Mouse (Mus musculus) embryonic facial prominence, embryonic 13.5 days (tissue): ENCODE data around the gene Hoxa1. TPM values are rescaled to one million over a fixed set of nuclear protein-coding genes. Genes with fewer than 3 reads are reported as not detected.

Source experiments
- ATAC-seq: fragments of 200-750 bp; cut with Nextera tagmentation; 2 replicates; pipeline ENCODE4 v1.8.0; 2017; ENCODE audit warnings: low read depth; ENCODE audit not compliant: insufficient number of reproducible peaks, insufficient read depth, low FRiP score, low TSS enrichment
- H3K27ac ChIP-seq: fragments of 300-500 bp; sonication (generic); 2 replicates; pipeline ENCODE4 v1.5.1; 2015; ENCODE audit warnings: moderate library complexity, mild to moderate bottlenecking, inconsistent platforms
- H3K27me3 ChIP-seq: fragments of 300-500 bp; sonication (generic); 2 replicates; pipeline ENCODE4 v1.6.1; 2015; ENCODE audit warnings: mild to moderate bottlenecking, inconsistent platforms
- H3K36me3 ChIP-seq: fragments of 300-500 bp; sonication (generic); 2 replicates; pipeline ENCODE4 v1.6.1; 2015; ENCODE audit warnings: mild to moderate bottlenecking, inconsistent platforms
- H3K4me1 ChIP-seq: fragments of 300-500 bp; sonication (generic); 2 replicates; pipeline ENCODE4 v1.6.1; 2015; ENCODE audit warnings: inconsistent platforms
- H3K4me2 ChIP-seq: fragments of 300-500 bp; sonication (generic); 2 replicates; pipeline ENCODE4 v1.6.1; 2015; ENCODE audit warnings: moderate library complexity, mild to moderate bottlenecking, inconsistent platforms
- H3K4me3 ChIP-seq: fragments of 300-500 bp; sonication (generic); 2 replicates; pipeline ENCODE4 v1.5.1; 2015; ENCODE audit warnings: mild to moderate bottlenecking, inconsistent platforms
- H3K9ac ChIP-seq: fragments of 300-500 bp; sonication (generic); 2 replicates; pipeline ENCODE4 v1.6.1; 2015; ENCODE audit warnings: mild to moderate bottlenecking, inconsistent platforms
- H3K9me3 ChIP-seq: fragments of 300-500 bp; sonication (generic); 2 replicates; pipeline ENCODE4 v1.6.1; 2016; ENCODE audit warnings: inconsistent platforms
- WGBS: fragments of 180-500 bp; shearing (Covaris S2); methylation state at CpG from one replicate; pipeline ENCODE4 v1.1.7; 2015; ENCODE audit warnings: mixed read lengths; 5-methylcytosine and 5-hydroxymethylcytosine counted together
- polyA plus RNA-seq: library from polyadenylated mRNA; unstranded; fragments of >200 nt; fragmentation: Nextera tagmentation; extraction: Ambion mirVana; gene quantifications from 2 replicates; pipeline ENCODE4 v1.2.1, GENCODE M21; 2015

Gene Hoxa1
- polyA plus RNA-seq, 1 experiment from 2014 or later = 0.21 TPM

GRCm38 (mm10) chr6:52152226-52153193 lies 5.6 kb downstream of the Hoxa1 start:
- H3K9ac ChIP-seq = no peak overlapping the region
- no peaks in the 10 kb centered on the region for H3K36me3 ChIP-seq
- WGBS = 3% methylated on average over 16 of the region's 16 CpGs
- peaks cover 99% of the 10 kb centered on the region for H3K27me3 ChIP-seq
- no peak overlapping the region for H3K4me2 ChIP-seq
- ATAC-seq = no peak
- H3K4me1 ChIP-seq = peaks cover 5% of the 10 kb centered on the region; the same call in 1 of the 2 replicates
- H3K9me3 ChIP-seq = peaks cover 4% of the 10 kb centered on the region; the same call in 1 of the 2 replicates
- no peak overlapping the region for H3K4me3 ChIP-seq
- no peak overlapping the region for H3K27ac ChIP-seq

DNA sequence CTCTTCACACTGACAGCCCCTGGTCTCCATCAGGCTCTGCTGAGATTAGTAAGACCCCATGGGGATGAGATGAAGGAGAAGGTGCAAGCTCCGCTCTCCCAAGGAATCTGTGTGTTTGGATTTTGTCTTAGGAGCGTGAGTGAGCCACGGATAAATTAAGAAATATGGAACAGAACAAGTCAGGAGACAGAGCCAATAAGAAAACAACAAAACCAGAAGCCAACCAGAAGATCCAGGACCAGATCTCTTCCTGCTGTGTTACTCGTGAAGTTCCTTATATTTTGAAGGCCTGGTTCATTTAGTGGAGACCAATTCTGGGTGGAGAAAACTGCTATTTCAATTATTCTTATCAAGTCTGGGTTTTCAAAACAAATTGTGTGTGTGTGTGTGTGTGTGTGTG lies 6.5 kb downstream of the Hoxa1 start:
- peaks cover 99% of the 10 kb centered on the region for H3K27me3 ChIP-seq
- no peak overlapping the region for H3K4me2 ChIP-seq
- no peak for ATAC-seq
- H3K9ac ChIP-seq = no peak overlapping the region
- H3K4me3 ChIP-seq = no peak overlapping the region
- peaks cover 4% of the 10 kb centered on the region; the same call in 1 of the 2 replicates for H3K9me3 ChIP-seq
- H3K36me3 ChIP-seq = no peaks in the 10 kb centered on the region
- H3K4me1 ChIP-seq = peaks cover 5% of the 10 kb centered on the region; the same call in 1 of the 2 replicates
- WGBS = 3% methylated on average over 4 of the region's 4 CpGs
- H3K27ac ChIP-seq = no peak overlapping the region

GRCm38 (mm10) chr6:52150401-52150966 lies 7.6 kb downstream of the Hoxa1 start:
- H3K4me1 ChIP-seq = peaks cover 5% of the 10 kb centered on the region; the same call in 1 of the 2 replicates
- 3% methylated on average over 16 of the region's 16 CpGs for WGBS
- H3K36me3 ChIP-seq = no peaks in the 10 kb centered on the region
- no peak overlapping the region for H3K9ac ChIP-seq
- H3K4me2 ChIP-seq = no peak overlapping the region
- no peak overlapping the region for H3K4me3 ChIP-seq
- peaks cover 94% of the 10 kb centered on the region for H3K27me3 ChIP-seq
- ATAC-seq = no peak
- H3K27ac ChIP-seq = no peak overlapping the region
- H3K9me3 ChIP-seq = peaks cover 4% of the 10 kb centered on the region; the same call in 1 of the 2 replicates

- Histone ChIP-seq H3K27me3 (0 out of 2 replicates have a peak, but pooled peaks cover 8% of the 10 kb centered on the region), H3K9me3 (no peaks in the 10 kb centered on the region), H3K36me3 (no peaks in the 10 kb centered on the region), H3K27ac (no peak overlapping the region), H3K4me2 (no peak overlapping the region), H3K4me1 (no peaks in the 10 kb centered on the region), H3K4me3 (no peak overlapping the region), H3K9ac (no peak overlapping the region)
- 84% methylated on average over 5 of the region's 5 CpGs for WGBS
- no peak for ATAC-seq
Measured at GRCm38 (mm10) chr6:52139115-52139514, 19.0 kb downstream of the Hoxa1 start.

- 0 out of 2 replicates have a peak, but pooled peaks cover 6% of the 10 kb centered on the region for H3K27me3 ChIP-seq
- WGBS = 65% methylated on average over 10 of the region's 10 CpGs
- no peaks in the 10 kb centered on the region for H3K36me3 ChIP-seq
- no peak overlapping the region for H3K9ac ChIP-seq
- H3K4me2 ChIP-seq = no peak overlapping the region
- no peaks in the 10 kb centered on the region for H3K4me1 ChIP-seq
- no peak overlapping the region for H3K27ac ChIP-seq
- no peak for ATAC-seq
- no peaks in the 10 kb centered on the region for H3K9me3 ChIP-seq
- no peak overlapping the region for H3K4me3 ChIP-seq
Measured at GRCm38 (mm10) chr6:52138576-52138975, 19.5 kb downstream of the Hoxa1 start.

GRCm38 (mm10) chr6:52137841-52138535 lies 20.1 kb downstream of the Hoxa1 start:
- Histone ChIP-seq H3K4me3 (no peak overlapping the region), H3K9me3 (no peaks in the 10 kb centered on the region), H3K4me1 (no peaks in the 10 kb centered on the region), H3K9ac (no peak overlapping the region), H3K27me3 (0 out of 2 replicates have a peak, but pooled peaks cover under 1% of the 10 kb centered on the region), H3K4me2 (no peak overlapping the region), H3K36me3 (no peaks in the 10 kb centered on the region), H3K27ac (no peak overlapping the region)
- 70% methylated on average over 9 of the region's 9 CpGs for WGBS
- no peak for ATAC-seq

- H3K27me3 ChIP-seq = peaks cover 12% of the 10 kb centered on the region; the same call in 1 of the 2 replicates
- 68% methylated on average over 4 of the region's 4 CpGs for WGBS
- no peak for ATAC-seq
- H3K27ac ChIP-seq = no peak overlapping the region
- H3K9ac ChIP-seq = no peak overlapping the region
- H3K36me3 ChIP-seq = no peaks in the 10 kb centered on the region
- H3K4me1 ChIP-seq = peaks cover 3% of the 10 kb centered on the region; the same call in 1 of the 2 replicates
- H3K4me2 ChIP-seq = no peak overlapping the region
- H3K4me3 ChIP-seq = no peak overlapping the region
- no peaks in the 10 kb centered on the region for H3K9me3 ChIP-seq
Measured at GRCm38 (mm10) chr6:52123673-52124072, 34.4 kb downstream of the Hoxa1 start.

DNA sequence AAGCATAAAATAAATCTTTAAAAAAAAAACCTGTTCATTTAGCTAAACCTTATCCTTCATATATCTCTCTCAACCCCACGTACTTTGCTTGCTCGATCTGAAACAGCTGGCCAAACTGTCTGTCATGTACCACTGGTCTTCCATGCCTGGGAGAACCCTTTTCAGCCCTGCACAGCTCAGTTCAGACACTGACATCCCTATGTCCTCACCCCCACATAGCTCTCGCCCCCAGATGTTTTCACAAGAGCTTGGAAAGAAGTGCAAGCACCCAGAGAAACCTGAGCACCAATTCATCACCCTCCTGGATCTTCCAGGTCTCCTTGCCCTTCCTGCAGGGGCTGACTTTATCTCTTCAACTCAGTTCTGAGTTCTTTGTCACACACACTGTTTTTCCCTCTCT lies 36.9 kb downstream of the Hoxa1 start:
- ATAC-seq = no peak
- H3K27me3 ChIP-seq = peaks cover 17% of the 10 kb centered on the region
- no peaks in the 10 kb centered on the region for H3K36me3 ChIP-seq
- no peak overlapping the region for H3K4me3 ChIP-seq
- no peak overlapping the region for H3K4me2 ChIP-seq
- no peak overlapping the region for H3K27ac ChIP-seq
- 58% methylated on average over 3 of the region's 3 CpGs for WGBS
- H3K4me1 ChIP-seq = peaks cover 11% of the 10 kb centered on the region
- no peak overlapping the region for H3K9ac ChIP-seq
- no peaks in the 10 kb centered on the region for H3K9me3 ChIP-seq

DNA sequence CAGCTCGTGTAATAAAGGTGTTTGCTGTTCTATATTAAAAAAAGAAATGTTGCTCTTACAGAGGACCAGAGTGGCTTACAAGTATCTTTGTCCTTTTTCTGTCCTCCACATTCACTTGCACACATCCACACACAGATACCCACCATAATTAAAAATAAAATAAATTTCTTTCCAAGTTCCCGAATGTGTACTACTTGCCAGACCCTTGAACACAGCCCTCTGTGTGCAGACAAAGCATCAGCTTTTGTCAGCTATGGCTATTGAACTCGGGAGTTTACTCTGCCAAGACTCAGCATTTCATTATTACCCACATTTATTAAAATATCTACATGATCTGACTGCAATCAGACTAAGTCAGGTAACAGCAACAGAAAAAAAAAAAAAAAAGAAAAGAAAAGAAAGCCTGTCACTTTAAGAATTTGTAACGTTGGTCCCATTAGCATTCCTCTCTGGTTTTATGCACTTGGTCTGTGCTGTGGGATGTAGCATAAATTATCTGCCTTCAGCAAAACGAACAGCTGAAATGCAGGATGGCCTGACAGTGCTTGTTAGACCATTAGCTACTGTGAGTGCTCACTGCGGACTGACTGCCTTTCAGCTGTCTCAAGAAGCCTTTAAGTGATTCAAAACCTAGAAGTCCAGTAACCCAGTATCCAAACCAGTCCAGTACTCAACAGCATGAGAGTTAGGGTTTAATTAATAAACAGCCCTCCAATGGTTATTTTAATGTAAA lies 39.0 kb downstream of the Hoxa1 start:
- Histone ChIP-seq H3K36me3 (no peaks in the 10 kb centered on the region), H3K4me2 (no peak overlapping the region), H3K4me1 (peaks cover 21% of the 10 kb centered on the region), H3K27ac (no peak overlapping the region), H3K4me3 (no peak overlapping the region), H3K9ac (no peak overlapping the region), H3K27me3 (peaks cover 17% of the 10 kb centered on the region), H3K9me3 (no peaks in the 10 kb centered on the region)
- WGBS = 37% methylated on average over 6 of the region's 6 CpGs
- ATAC-seq = no peak

GRCm38 (mm10) chr6:52115899-52116298 lies 42.2 kb downstream of the Hoxa1 start:
- no peaks in the 10 kb centered on the region for H3K9me3 ChIP-seq
- H3K9ac ChIP-seq = no peak overlapping the region
- H3K4me3 ChIP-seq = no peak overlapping the region
- peaks cover 10% of the 10 kb centered on the region for H3K27me3 ChIP-seq
- no peak for ATAC-seq
- H3K36me3 ChIP-seq = no peaks in the 10 kb centered on the region
- H3K4me1 ChIP-seq = peaks cover 21% of the 10 kb centered on the region
- WGBS = 11% methylated on average over 5 of the region's 5 CpGs
- H3K4me2 ChIP-seq = no peak overlapping the region
- no peak overlapping the region for H3K27ac ChIP-seq

DNA sequence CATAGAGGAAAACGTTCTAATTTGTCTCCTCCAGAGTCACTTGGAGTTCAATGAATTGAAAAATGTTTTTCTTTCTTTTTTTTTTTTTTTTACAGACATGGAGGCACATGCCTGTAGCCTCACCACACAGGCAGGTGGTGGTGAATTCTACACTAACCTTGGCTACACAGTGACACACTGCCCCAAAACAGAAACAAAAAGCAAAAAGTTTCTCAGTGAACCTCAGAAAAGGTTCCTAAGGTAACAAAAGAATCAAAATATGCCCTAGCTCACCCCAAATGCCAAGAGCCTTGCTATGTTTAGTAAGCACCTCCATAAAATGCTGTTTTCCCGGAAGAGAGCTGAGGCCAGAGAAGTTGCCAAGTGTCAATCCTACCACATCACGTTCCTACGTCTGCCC lies 46.3 kb downstream of the Hoxa1 start:
- H3K9me3 ChIP-seq = no peaks in the 10 kb centered on the region
- no peaks in the 10 kb centered on the region for H3K36me3 ChIP-seq
- peaks cover 15% of the 10 kb centered on the region for H3K4me1 ChIP-seq
- no peak overlapping the region for H3K4me2 ChIP-seq
- peaks cover 5% of the 10 kb centered on the region; the same call in 1 of the 2 replicates for H3K27me3 ChIP-seq
- no peak overlapping the region for H3K4me3 ChIP-seq
- no peak overlapping the region for H3K9ac ChIP-seq
- WGBS = 71% methylated on average over 4 of the region's 4 CpGs
- no peak overlapping the region for H3K27ac ChIP-seq
- no peak for ATAC-seq
